ENCODE assay signal across 8 mouse cellular contexts in genomic region chr14:121928375-121929137, GRCm38 (mm10). TPM values are rescaled to one million over a fixed set of nuclear protein-coding genes. Genes with fewer than 3 reads are reported as not detected.
DNase-seq lines count a peak whose midpoint lies in the region; ATAC-seq and TF ChIP-seq lines count a peak whose summit lies in the region.

No protein-coding gene starts in this region.

- H3K27ac ChIP-seq in forebrain, postnatal 0 days (ENCODE audit: low read depth, low read length): no peak overlapping the region
- H3K27ac ChIP-seq in forebrain, embryonic 16.5 days (ENCODE audit: low read length): no peak overlapping the region
- H3K27ac ChIP-seq in bone marrow, adult 2 months (ENCODE audit: control insufficient read depth, insufficient read depth, low read depth, low read length, poor library complexity): peak overlapping the region; percentile 69
- no peak overlapping the region for H3K27ac ChIP-seq in kidney, embryonic 14.5 days (ENCODE audit: low read depth, low read length)
- H3K27ac ChIP-seq in lung, embryonic 14.5 days (ENCODE audit: low read depth): peak overlapping the region; percentile 54

- 67% methylated on average over 8 of the region's 8 CpGs for WGBS in forebrain, postnatal 0 days
- WGBS in forebrain, embryonic 16.5 days: 72% methylated on average over 8 of the region's 8 CpGs
- 42% methylated on average over 8 of the region's 8 CpGs for WGBS in bone marrow, adult 2 months
- WGBS in kidney, embryonic 14.5 days: 66% methylated on average over 8 of the region's 8 CpGs
- WGBS in lung, embryonic 14.5 days: 41% methylated on average over 8 of the region's 8 CpGs

- ATAC-seq in forebrain, postnatal 0 days: 0 out of 2 replicates have a peak, but pooled peaks have one; percentile 17
- no peak for ATAC-seq in forebrain, embryonic 16.5 days
- peak; percentile 24; the same call in 1 of the 2 replicates for ATAC-seq in kidney, embryonic 14.5 days (ENCODE audit: low FRiP score, low TSS enrichment)
- ATAC-seq in lung, embryonic 14.5 days (ENCODE audit: insufficient read depth): peak; percentile 19; the same call in 1 of the 2 replicates

- peak; percentile 84 for TF ChIP-seq CTCF in forebrain, postnatal 0 days (IDR thresholded peaks at IDR 0.05; ENCODE audit: low read depth)
- peak; percentile 31; the same call in 1 of the 2 replicates for TF ChIP-seq CTCF in bone marrow, adult 2 months (IDR thresholded peaks at IDR 0.05; ENCODE audit: control insufficient read depth, insufficient read depth, low read length)
- TF ChIP-seq CTCF in lung, embryonic 14.5 days (IDR thresholded peaks at IDR 0.05; ENCODE audit: low read depth): peak; percentile 78

- peak; percentile 88 for DNase-seq in forebrain, postnatal 0 days
- peak; percentile 83 to 86 for DNase-seq in B cell, adult 2 months
- DNase-seq in forelimb bud, embryonic 11.5 days (ENCODE audit: low read depth, low spot score): peak; percentile 64
- peak; percentile 95 for DNase-seq in lung, embryonic 14.5 days
- peak; percentile 54 to 82 for DNase-seq in spleen, postnatal 10 days (ENCODE audit: low spot score in 2 of 2)

- H3K36me3 ChIP-seq in forebrain, postnatal 0 days (ENCODE audit: insufficient read depth): no peaks in the 10 kb centered on the region
- no peaks in the 10 kb centered on the region for H3K36me3 ChIP-seq in forebrain, embryonic 16.5 days (ENCODE audit: control insufficient read depth, insufficient read depth)
- H3K36me3 ChIP-seq in kidney, embryonic 14.5 days (ENCODE audit: control insufficient read depth, insufficient read depth, low read length): no peaks in the 10 kb centered on the region; the same call in 1 of the 2 replicates
- no peaks in the 10 kb centered on the region for H3K36me3 ChIP-seq in lung, embryonic 14.5 days (ENCODE audit: insufficient read depth)

- no peaks in the 10 kb centered on the region for H3K27me3 ChIP-seq in forebrain, postnatal 0 days (ENCODE audit: insufficient read depth, low read length)
- no peaks in the 10 kb centered on the region for H3K27me3 ChIP-seq in forebrain, embryonic 16.5 days (replicated peaks; ENCODE audit: control insufficient read depth, insufficient read depth, low read length)
- no peaks in the 10 kb centered on the region for H3K27me3 ChIP-seq in kidney, embryonic 14.5 days (ENCODE audit: control insufficient read depth, insufficient read depth, low read length)
- no peaks in the 10 kb centered on the region for H3K27me3 ChIP-seq in lung, embryonic 14.5 days (ENCODE audit: insufficient read depth, low read length)

- no peak overlapping the region for H3K4me3 ChIP-seq in forebrain, postnatal 0 days (ENCODE audit: low read depth, low read length)
- H3K4me3 ChIP-seq in forebrain, embryonic 16.5 days (replicated peaks; ENCODE audit: low read length): no peak overlapping the region
- H3K4me3 ChIP-seq in bone marrow, adult 2 months (replicated peaks; ENCODE audit: control insufficient read depth, low read depth, low read length): no peak overlapping the region
- no peak overlapping the region for H3K4me3 ChIP-seq in kidney, embryonic 14.5 days (ENCODE audit: low read length)
- no peak overlapping the region for H3K4me3 ChIP-seq in lung, embryonic 14.5 days (ENCODE audit: low read depth, low read length)

- H3K4me1 ChIP-seq in forebrain, postnatal 0 days (ENCODE audit: insufficient read depth): no peaks in the 10 kb centered on the region
- H3K4me1 ChIP-seq in forebrain, embryonic 16.5 days (replicated peaks; ENCODE audit: control insufficient read depth, insufficient read depth, low read length): 0 out of 2 replicates have a peak, but pooled peaks cover 4% of the 10 kb centered on the region
- peaks cover 9% of the 10 kb centered on the region for H3K4me1 ChIP-seq in bone marrow, adult 2 months (ENCODE audit: control insufficient read depth, insufficient read depth, low read length)
- H3K4me1 ChIP-seq in kidney, embryonic 14.5 days (ENCODE audit: control insufficient read depth, insufficient read depth, low read length): no peaks in the 10 kb centered on the region
- no peaks in the 10 kb centered on the region for H3K4me1 ChIP-seq in lung, embryonic 14.5 days (ENCODE audit: insufficient read depth)

- H3K4me2 ChIP-seq in forebrain, postnatal 0 days (ENCODE audit: low read depth): no peak overlapping the region
- no peak overlapping the region for H3K4me2 ChIP-seq in forebrain, embryonic 16.5 days (ENCODE audit: low read length)
- no peak overlapping the region for H3K4me2 ChIP-seq in kidney, embryonic 14.5 days (replicated peaks; ENCODE audit: low read depth, low read length)
- no peak overlapping the region for H3K4me2 ChIP-seq in lung, embryonic 14.5 days

- no peak for TF ChIP-seq POLR2A in bone marrow, adult 2 months (IDR thresholded peaks at IDR 0.05; ENCODE audit: borderline replicate concordance, control insufficient read depth, low read depth, low read length)

- H3K9ac ChIP-seq in forebrain, postnatal 0 days: no peak overlapping the region
- no peak overlapping the region for H3K9ac ChIP-seq in forebrain, embryonic 16.5 days (replicated peaks; ENCODE audit: low read depth, low read length)
- H3K9ac ChIP-seq in kidney, embryonic 14.5 days (ENCODE audit: low read depth, low read length): no peak overlapping the region
- no peak overlapping the region for H3K9ac ChIP-seq in lung, embryonic 14.5 days

- H3K9me3 ChIP-seq in forebrain, postnatal 0 days (ENCODE audit: low read length): no peaks in the 10 kb centered on the region
- no peaks in the 10 kb centered on the region for H3K9me3 ChIP-seq in forebrain, embryonic 16.5 days (ENCODE audit: control insufficient read depth, low read length)
- H3K9me3 ChIP-seq in kidney, embryonic 14.5 days (ENCODE audit: control insufficient read depth, low read length): no peaks in the 10 kb centered on the region
- no peaks in the 10 kb centered on the region for H3K9me3 ChIP-seq in lung, embryonic 14.5 days (ENCODE audit: low read depth, low read length)

RNA-seq across cellular contexts. Expression of gene Gpr18, which starts 13.0 kb away (rescaled TPM):
- total RNA-seq in forebrain, postnatal 0 days (2014; rRNA removed): not detected in 2 replicates
- polyA plus RNA-seq in forebrain, postnatal 0 days (2015; fragmentation: Nextera tagmentation; extraction: Ambion mirVana): not detected in 2 replicates
- 0.28 TPM in 1 of 2 replicates, not detected in the other for polyA plus RNA-seq in forebrain, embryonic 16.5 days (2015; fragmentation: Nextera tagmentation; extraction: Ambion mirVana)
- polyA plus RNA-seq in bone marrow, adult 2 months (2011; ENCODE audit: insufficient read depth, insufficient read length, low replicate concordance, missing spikeins): 2.8 and 3.4 TPM in 2 replicates
- polyA plus RNA-seq in kidney, embryonic 14.5 days (2014; fragmentation: Nextera tagmentation; extraction: Ambion mirVana): 0.17 and 0.42 TPM in 2 replicates
- polyA plus RNA-seq in lung, embryonic 14.5 days (2014; fragmentation: Nextera tagmentation; extraction: Ambion mirVana): 0.28 and 0.47 TPM in 2 replicates

RNA-seq across cellular contexts. Expression of gene Gpr183, which starts 36.4 kb away (rescaled TPM):
- total RNA-seq in forebrain, postnatal 0 days (2014; rRNA removed): 0.46 and 0.52 TPM in 2 replicates
- 0.68 and 0.74 TPM in 2 replicates for polyA plus RNA-seq in forebrain, postnatal 0 days (2015; fragmentation: Nextera tagmentation; extraction: Ambion mirVana)
- polyA plus RNA-seq in forebrain, embryonic 16.5 days (2015; fragmentation: Nextera tagmentation; extraction: Ambion mirVana): 1.1 and 1.3 TPM in 2 replicates
- 0.83 and 1.5 TPM in 2 replicates for polyA plus RNA-seq in bone marrow, adult 2 months (2011; ENCODE audit: insufficient read depth, insufficient read length, low replicate concordance, missing spikeins)
- 3.9 and 4.0 TPM in 2 replicates for polyA plus RNA-seq in kidney, embryonic 14.5 days (2014; fragmentation: Nextera tagmentation; extraction: Ambion mirVana)
- polyA plus RNA-seq in lung, embryonic 14.5 days (2014; fragmentation: Nextera tagmentation; extraction: Ambion mirVana): 2.9 and 3.6 TPM in 2 replicates

RNA-seq across cellular contexts. Expression of gene Ubac2, which starts 50.1 kb away (rescaled TPM):
- total RNA-seq in forebrain, postnatal 0 days (2014; rRNA removed): 31.6 and 41.9 TPM in 2 replicates
- 52.6 and 55.9 TPM in 2 replicates for polyA plus RNA-seq in forebrain, postnatal 0 days (2015; fragmentation: Nextera tagmentation; extraction: Ambion mirVana)
- polyA plus RNA-seq in forebrain, embryonic 16.5 days (2015; fragmentation: Nextera tagmentation; extraction: Ambion mirVana): 51.0 and 54.4 TPM in 2 replicates
- 9.4 and 21.6 TPM in 2 replicates for polyA plus RNA-seq in bone marrow, adult 2 months (2011; ENCODE audit: insufficient read depth, insufficient read length, low replicate concordance, missing spikeins)
- polyA plus RNA-seq in kidney, embryonic 14.5 days (2014; fragmentation: Nextera tagmentation; extraction: Ambion mirVana): 49.4 and 78.2 TPM in 2 replicates
- 61.1 and 65.0 TPM in 2 replicates for polyA plus RNA-seq in lung, embryonic 14.5 days (2014; fragmentation: Nextera tagmentation; extraction: Ambion mirVana)

Comparison
In these comparisons a context has a peak if more than half of its experiments do, and no peak if none do; other contexts are left out.
1. H3K27ac ChIP-seq: peak in bone marrow, adult 2 months (single experiment) and lung, embryonic 14.5 days (single experiment); none in forebrain, postnatal 0 days (single experiment), forebrain, embryonic 16.5 days (single experiment) and kidney, embryonic 14.5 days (single experiment).
2. CTCF ChIP-seq: peak in every context shown above with its lines; median percentile 84 in forebrain, postnatal 0 days; 78 in lung, embryonic 14.5 days; 31 in bone marrow, adult 2 months.
3. Peak in every context shown above with its lines, with median percentiles within 50 percentile points of each other: DNase-seq.